Mouse (Mus musculus) intestine, embryonic 15.5 days (tissue): ENCODE measurements around the gene Khk. TPM values are rescaled to one million over a fixed set of nuclear protein-coding genes. Genes with fewer than 3 reads are reported as not detected.

Experiments
- ATAC-seq: fragments of 200-750 bp; cut with Nextera tagmentation; 2 replicates; pipeline ENCODE4 v1.8.0; 2017; ENCODE audit warnings: moderate TSS enrichment, moderate library complexity
- H3K27ac ChIP-seq: fragments of 300-500 bp; sonication (generic); 2 replicates; pipeline ENCODE4 v1.5.1; 2015; ENCODE audit warnings: mild to moderate bottlenecking, inconsistent platforms
- H3K27me3 ChIP-seq: fragments of 300-500 bp; sonication (generic); replicated peaks from 2 replicates; pipeline ENCODE4 v1.6.1; 2015; ENCODE audit warnings: inconsistent platforms
- H3K36me3 ChIP-seq: fragments of 300-500 bp; sonication (generic); 2 replicates; pipeline ENCODE4 v1.6.1; 2015; ENCODE audit warnings: inconsistent platforms
- H3K4me1 ChIP-seq: fragments of 300-500 bp; sonication (generic); replicated peaks from 2 replicates; pipeline ENCODE4 v1.6.1; 2015; ENCODE audit warnings: inconsistent platforms
- H3K4me2 ChIP-seq: fragments of 300-500 bp; sonication (generic); replicated peaks from 2 replicates; pipeline ENCODE4 v1.6.1; 2015; ENCODE audit warnings: mild to moderate bottlenecking, inconsistent platforms
- H3K4me3 ChIP-seq: fragments of 300-500 bp; sonication (generic); replicated peaks from 2 replicates; pipeline ENCODE4 v1.5.1; 2015; ENCODE audit warnings: inconsistent platforms
- H3K9ac ChIP-seq: fragments of 300-500 bp; sonication (generic); 2 replicates; pipeline ENCODE4 v1.6.1; 2015; ENCODE audit warnings: inconsistent platforms
- H3K9me3 ChIP-seq: fragments of 300-500 bp; sonication (generic); 2 replicates; pipeline ENCODE4 v1.6.1; 2016; ENCODE audit warnings: inconsistent platforms
- WGBS: fragments of 180-500 bp; shearing (Covaris S2); methylation state at CpG from one replicate; pipeline ENCODE4 v1.1.7; 2015; 5-methylcytosine and 5-hydroxymethylcytosine counted together
- polyA plus RNA-seq: library from polyadenylated mRNA; unstranded; fragments of >200 nt; fragmentation: Nextera tagmentation; extraction: Ambion mirVana; gene quantifications from 2 replicates; pipeline ENCODE4 v1.2.1, GENCODE M21; 2015

The Khk gene
- polyA plus RNA-seq, 1 experiment from 2014 or later, result 23.3 TPM

GRCm38 (mm10) chr5:30961545-30962505 lies 40.6 kb downstream of the Khk start:
- no peak for ATAC-seq
- Histone ChIP-seq H3K36me3 (0 out of 2 replicates have a peak, but pooled peaks cover 6% of the 10 kb centered on the region), H3K4me2 (no peak overlapping the region), H3K4me3 (no peak overlapping the region), H3K4me1 (peaks cover 17% of the 10 kb centered on the region), H3K27ac (no peak overlapping the region), H3K9me3 (no peaks in the 10 kb centered on the region), H3K9ac (no peak overlapping the region), H3K27me3 (no peaks in the 10 kb centered on the region)
- WGBS, result 73% methylated on average over 10 of the region's 10 CpGs

GRCm38 (mm10) chr5:30963916-30964315 lies 42.7 kb downstream of the Khk start:
- WGBS, result 76% methylated on average over 3 of the region's 3 CpGs

GRCm38 (mm10) chr5:30966189-30966588 lies 45.0 kb downstream of the Khk start:
- Histone ChIP-seq H3K4me2 (no peak overlapping the region), H3K4me1 (peaks cover 7% of the 10 kb centered on the region), H3K27ac (no peak overlapping the region), H3K4me3 (no peak overlapping the region), H3K36me3 (no peaks in the 10 kb centered on the region), H3K9me3 (no peaks in the 10 kb centered on the region), H3K9ac (no peak overlapping the region), H3K27me3 (no peaks in the 10 kb centered on the region)
- no peak for ATAC-seq
- 85% methylated on average over 4 of the region's 4 CpGs for WGBS

More at GRCm38 (mm10) chr5:30963916-30964315, 42.7 kb downstream of the Khk start:
- no peak overlapping the region for H3K4me2 ChIP-seq
- H3K4me1 ChIP-seq, result peaks cover 10% of the 10 kb centered on the region
- no peak for ATAC-seq
- no peak overlapping the region for H3K9ac ChIP-seq
- H3K27ac ChIP-seq, result no peak overlapping the region
- no peak overlapping the region for H3K4me3 ChIP-seq
- H3K36me3 ChIP-seq, result no peaks in the 10 kb centered on the region
- no peaks in the 10 kb centered on the region for H3K27me3 ChIP-seq
- no peaks in the 10 kb centered on the region for H3K9me3 ChIP-seq

- no peak for ATAC-seq
- Histone ChIP-seq H3K9me3 (no peaks in the 10 kb centered on the region), H3K36me3 (no peaks in the 10 kb centered on the region), H3K27ac (0 out of 2 replicates have a peak within 1 kb of the TSS, but pooled peaks have one; percentile 32), H3K9ac (no peak within 1 kb of the TSS), H3K4me3 (no peak within 1 kb of the TSS), H3K4me1 (peaks cover 7% of the 10 kb centered on the region), H3K4me2 (no peak within 1 kb of the TSS), H3K27me3 (no peaks in the 10 kb centered on the region)
- WGBS, result 70% methylated on average over 8 of the region's 8 CpGs
Measured at GRCm38 (mm10) chr5:30968416-30968815, 47.2 kb downstream of the Khk start, which contains the start of gene Tcf23. Tcf23 (plus strand) TSS chr5:30968662.

GRCm38 (mm10) chr5:30969440-30969839 lies 48.2 kb downstream of the Khk start:
- 0 out of 2 replicates have a peak overlapping the region, but pooled peaks have one; percentile 3 for H3K4me2 ChIP-seq
- H3K9ac ChIP-seq, result no peak overlapping the region
- 58% methylated on average over 2 of the region's 2 CpGs for WGBS
- no peaks in the 10 kb centered on the region for H3K36me3 ChIP-seq
- peak; percentile 94 for ATAC-seq
- no peak overlapping the region for H3K4me3 ChIP-seq
- H3K27me3 ChIP-seq, result no peaks in the 10 kb centered on the region
- peaks cover 7% of the 10 kb centered on the region for H3K4me1 ChIP-seq
- peak overlapping the region; percentile 51 for H3K27ac ChIP-seq
- no peaks in the 10 kb centered on the region for H3K9me3 ChIP-seq

- no peaks in the 10 kb centered on the region for H3K36me3 ChIP-seq
- H3K4me1 ChIP-seq, result no peaks in the 10 kb centered on the region; the same call in 1 of the 2 replicates
- no peak overlapping the region for H3K4me3 ChIP-seq
- no peak overlapping the region for H3K4me2 ChIP-seq
- no peaks in the 10 kb centered on the region for H3K27me3 ChIP-seq
- H3K9me3 ChIP-seq, result no peaks in the 10 kb centered on the region
- ATAC-seq, result no peak
- no peak overlapping the region for H3K9ac ChIP-seq
- H3K27ac ChIP-seq, result no peak overlapping the region
- WGBS, result 52% methylated on average over 9 of the region's 9 CpGs
Measured at GRCm38 (mm10) chr5:30974870-30975656, 53.8 kb downstream of the Khk start.

Other genes starting within 250 kb of the Khk start
- gene Dpysl5, start 209.9 kb upstream of the Khk start, polyA plus RNA-seq, result 6.6 and 7.1 TPM in 2 replicates
- gene Mapre3, start 106.8 kb upstream of the Khk start, polyA plus RNA-seq, result 17.4 and 17.5 TPM in 2 replicates
- 72.3 and 76.3 TPM in 2 replicates for gene Tmem214, start 53.4 kb upstream of the Khk start, polyA plus RNA-seq
- gene Agbl5, start 32.7 kb upstream of the Khk start, polyA plus RNA-seq, result 13.9 and 16.4 TPM in 2 replicates
- 449 and 476 TPM in 2 replicates for gene Ost4, start 13.6 kb upstream of the Khk start, polyA plus RNA-seq
- 183 and 190 TPM in 2 replicates for gene Emilin1, start 8.0 kb upstream of the Khk start, polyA plus RNA-seq
- gene Cgref1, start 24.2 kb downstream of the Khk start, polyA plus RNA-seq, result 36.1 and 42.8 TPM in 2 replicates
- gene Preb, start 38.9 kb downstream of the Khk start, polyA plus RNA-seq, result 166 and 192 TPM in 2 replicates
- 2.2 and 2.3 TPM in 2 replicates for gene Tcf23, start 47.2 kb downstream of the Khk start, polyA plus RNA-seq
- 164 and 171 TPM in 2 replicates for gene Atraid, start 126.9 kb downstream of the Khk start, polyA plus RNA-seq
- gene Slc5a6, start 127.5 kb downstream of the Khk start, polyA plus RNA-seq, result 12.8 and 15.1 TPM in 2 replicates
- gene Cad, start 133.3 kb downstream of the Khk start, polyA plus RNA-seq, result 24.2 and 25.2 TPM in 2 replicates
- not detected in 2 replicates for gene Dnajc5g, start 184.9 kb downstream of the Khk start, polyA plus RNA-seq
- 0.26 and 0.34 TPM in 2 replicates for gene Slc30a3, start 186.8 kb downstream of the Khk start, polyA plus RNA-seq
- gene Trim54, start 195.3 kb downstream of the Khk start, polyA plus RNA-seq, result not detected in 2 replicates
- gene Ucn, start 217.4 kb downstream of the Khk start, polyA plus RNA-seq, result not detected in 2 replicates
- 57.1 and 67.9 TPM in 2 replicates for gene Mpv17, start 232.8 kb downstream of the Khk start, polyA plus RNA-seq